Mouse (Mus musculus) layer of hippocampus, adult 2 months (tissue): ENCODE measurements around the gene Gen1. TPM values are rescaled to one million over a fixed set of nuclear protein-coding genes. Genes with fewer than 3 reads are reported as not detected.
A peak's percentile ranks its signal among the peaks of the same experiment; 100 is the strongest.

Experiments
- DNase-seq, 2 experiments: peaks; one replicate each; pipeline ENCODE4 v3.0.0; 2022; ENCODE audit warnings: low spot score in 2 of 2
- H3K27ac ChIP-seq: fragments of 200-600 bp; 2 replicates; pipeline ENCODE4 v1.8.1; 2022
- H3K4me3 ChIP-seq: fragments of 200-600 bp; 2 replicates; pipeline ENCODE4 v1.8.1; 2022; ENCODE audit warnings: mild to moderate bottlenecking
- CTCF ChIP-seq: fragments of 200-600 bp; conservative IDR thresholded peaks from 2 replicates; pipeline ENCODE4 v1.8.1; 2022; ENCODE audit warnings: antibody characterized with exemption, mild to moderate bottlenecking, moderate library complexity
- microRNA-seq, 2 experiments: library from miRNA; unstranded; fragments of <30 nt; microRNA quantifications; one replicate each; pipeline ENCODE4 v1.2.0; 2021
- total RNA-seq, 2 experiments: library from RNA; stranded (reverse); gene quantifications; 2 replicates each; pipeline ENCODE4 v1.2.3; 2021

The Gen1 gene
- total RNA-seq, 2 experiments from 2014 or later, result 1.3 to 3.3 TPM

GRCm38 (mm10) chr12:11196142-11196597 lies 69.4 kb downstream of the Gen1 start:
- peak; percentile 86 for TF ChIP-seq CTCF
- peak; percentile 65 to 78 for DNase-seq
- peak overlapping the region; percentile 37; the same call in 1 of the 2 replicates for H3K4me3 ChIP-seq
- H3K27ac ChIP-seq, result no peak overlapping the region

DNA sequence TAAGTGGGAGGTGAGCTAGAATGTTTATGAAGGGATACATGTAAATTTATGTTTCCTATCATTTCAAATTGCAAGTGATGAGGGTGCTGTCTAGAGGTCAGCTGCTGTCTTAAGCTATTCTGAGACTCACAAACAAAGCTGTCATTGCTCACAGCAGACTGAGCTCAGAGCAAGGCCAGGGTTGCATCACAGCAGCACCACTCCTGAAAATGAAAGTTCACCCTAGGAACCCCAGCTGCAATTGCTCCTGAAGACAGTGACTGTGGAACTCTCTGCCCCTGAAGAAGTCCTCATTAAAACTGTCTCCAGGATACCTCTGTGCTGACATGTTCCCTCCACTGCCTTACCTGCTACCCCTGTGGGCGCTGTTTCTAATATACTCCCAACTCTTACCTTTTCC lies 70.6 kb downstream of the Gen1 start:
- H3K27ac ChIP-seq, result no peak overlapping the region
- no peak for TF ChIP-seq CTCF
- no peak for DNase-seq

More for the DNA sequence above, 70.6 kb downstream of the Gen1 start:
- H3K4me3 ChIP-seq, result no peak overlapping the region

Small RNAs within 50 kb of the gene (microRNA-seq; reads per million reads assigned to microRNA genes)
- gene Mir7675, result 0 reads per million in 2 experiments

Other genes starting within 250 kb of the Gen1 start
- 10 to 100 TPM; 12.4 to 13.0 TPM for gene Kcns3, start 114.7 kb downstream of the Gen1 start, total RNA-seq
- not detected for gene Msgn1, start 56.8 kb downstream of the Gen1 start, total RNA-seq
- 10 to 100 TPM; 31.7 to 38.6 TPM for gene Smc6, start 85 bp upstream of the Gen1 start, total RNA-seq
- gene Vsnl1, start 170.8 kb upstream of the Gen1 start, total RNA-seq, result 100 to 1,000 TPM; 384 to 415 TPM
- 1 to 10 TPM in 1 of 2 experiments, under 1 TPM in 1; 0.98 to 1.3 TPM for gene Rad51ap2, start 190.3 kb upstream of the Gen1 start, total RNA-seq